Mouse (Mus musculus): Measurements from ENCODE around the gene Zyx. TPM values are rescaled to one million over a fixed set of nuclear protein-coding genes. Genes with fewer than 3 reads are reported as not detected.

Gene Zyx
- polyA plus RNA-seq, 1 experiment from 2014 or later: 39.7 TPM

DNA sequence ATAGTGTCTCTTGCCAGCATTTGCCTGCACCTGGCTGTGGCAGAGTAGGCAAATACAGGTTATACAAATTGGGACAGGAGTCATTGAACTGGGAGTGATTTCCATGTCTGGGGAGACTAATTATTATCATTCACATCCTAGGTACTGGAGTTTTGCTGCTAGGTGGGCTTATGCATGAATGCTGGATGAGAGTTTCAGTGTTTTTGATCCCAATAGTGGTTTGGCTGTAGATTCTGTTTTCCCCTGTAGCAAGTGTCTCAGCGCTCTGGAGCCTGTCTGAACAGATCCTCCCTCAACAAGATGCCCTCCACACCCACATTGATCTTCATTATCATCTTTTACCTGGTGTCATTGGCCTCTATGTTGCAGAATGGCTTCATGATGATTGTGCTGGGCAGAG, 50.5 kb downstream of the Zyx start, which contains the start of gene Tas2r143:
Tas2r143 (plus strand) TSS at position 301 of the 400 bp plus-strand sequence.
- ATAC-seq (ENCODE audit: insufficient read depth): no peak
- WGBS (ENCODE audit: insufficient replicate concordance): 68% methylated on average over 1 of the region's 1 CpGs
- H3K9ac ChIP-seq: no peak within 1 kb of the TSS

GRCm38 (mm10) chr6:42405134-42405533, 55.7 kb downstream of the Zyx start, which contains the start of gene Tas2r135:
TSS of gene Tas2r135 (plus strand) at chr6:42405434.
- no peak for ATAC-seq (ENCODE audit: insufficient read depth)
- Histone ChIP-seq H3K27ac (replicated peaks) (no peak within 1 kb of the TSS), H3K36me3 (replicated peaks) (no peaks in the 10 kb centered on the region), H3K9ac (no peak within 1 kb of the TSS), H3K27me3 (no peaks in the 10 kb centered on the region), H3K4me3 (replicated peaks) (no peak within 1 kb of the TSS), H3K9me3 (replicated peaks) (no peaks in the 10 kb centered on the region), H3K4me1 (replicated peaks) (no peaks in the 10 kb centered on the region), H3K4me2 (no peak within 1 kb of the TSS)
- 56% methylated on average over 2 of the region's 2 CpGs for WGBS (ENCODE audit: insufficient replicate concordance)

More for the DNA sequence above, 50.5 kb downstream of the Zyx start, which contains the start of gene Tas2r143:
- Histone ChIP-seq H3K9me3 (replicated peaks) (no peaks in the 10 kb centered on the region), H3K4me3 (replicated peaks) (no peak within 1 kb of the TSS), H3K27me3 (no peaks in the 10 kb centered on the region), H3K4me2 (no peak within 1 kb of the TSS), H3K36me3 (replicated peaks) (no peaks in the 10 kb centered on the region), H3K4me1 (replicated peaks) (no peaks in the 10 kb centered on the region), H3K27ac (replicated peaks) (no peak within 1 kb of the TSS)

Other genes with a start within 250 kb of the Zyx start
- not detected in 2 replicates for gene Tas2r139, start 208.7 kb upstream of the Zyx start, polyA plus RNA-seq (2015; fragmentation: Nextera tagmentation; extraction: Ambion mirVana)
- not detected in 2 replicates for gene Tas2r144, start 134.3 kb upstream of the Zyx start, polyA plus RNA-seq (2015; fragmentation: Nextera tagmentation; extraction: Ambion mirVana)
- gene Gstk1, start 103.7 kb upstream of the Zyx start, polyA plus RNA-seq (2015; fragmentation: Nextera tagmentation; extraction: Ambion mirVana): 6.9 and 8.1 TPM in 2 replicates
- 0.07 TPM in 1 of 2 replicates, not detected in the other for gene Tmem139, start 87.7 kb upstream of the Zyx start, polyA plus RNA-seq (2015; fragmentation: Nextera tagmentation; extraction: Ambion mirVana)
- 24.6 and 25.0 TPM in 2 replicates for gene Casp2, start 84.6 kb upstream of the Zyx start, polyA plus RNA-seq (2015; fragmentation: Nextera tagmentation; extraction: Ambion mirVana)
- 0.05 and 0.07 TPM in 2 replicates for gene Clcn1, start 62.9 kb upstream of the Zyx start, polyA plus RNA-seq (2015; fragmentation: Nextera tagmentation; extraction: Ambion mirVana)
- gene Fam131b, start 25.0 kb upstream of the Zyx start, polyA plus RNA-seq (2015; fragmentation: Nextera tagmentation; extraction: Ambion mirVana): not detected in 2 replicates
- gene Epha1, start 23.6 kb downstream of the Zyx start, polyA plus RNA-seq (2015; fragmentation: Nextera tagmentation; extraction: Ambion mirVana): 6.2 and 6.7 TPM in 2 replicates
- not detected in 2 replicates for gene Tas2r143, start 50.6 kb downstream of the Zyx start, polyA plus RNA-seq (2015; fragmentation: Nextera tagmentation; extraction: Ambion mirVana)
- gene Tas2r135, start 55.8 kb downstream of the Zyx start, polyA plus RNA-seq (2015; fragmentation: Nextera tagmentation; extraction: Ambion mirVana): not detected in 2 replicates
- not detected in 2 replicates for gene Tas2r126, start 84.9 kb downstream of the Zyx start, polyA plus RNA-seq (2015; fragmentation: Nextera tagmentation; extraction: Ambion mirVana)
- not detected in 2 replicates for gene Olfr458, start 115.6 kb downstream of the Zyx start, polyA plus RNA-seq (2015; fragmentation: Nextera tagmentation; extraction: Ambion mirVana)
- not detected in 2 replicates for gene Olfr457, start 126.7 kb downstream of the Zyx start, polyA plus RNA-seq (2015; fragmentation: Nextera tagmentation; extraction: Ambion mirVana)
- not detected in 2 replicates for gene Olfr456, start 137.6 kb downstream of the Zyx start, polyA plus RNA-seq (2015; fragmentation: Nextera tagmentation; extraction: Ambion mirVana)
- gene Olfr455, start 198.0 kb downstream of the Zyx start, polyA plus RNA-seq (2015; fragmentation: Nextera tagmentation; extraction: Ambion mirVana): not detected in 2 replicates
- gene Tcaf3, start 248.1 kb downstream of the Zyx start, polyA plus RNA-seq (2015; fragmentation: Nextera tagmentation; extraction: Ambion mirVana): not detected in 2 replicates